Mouse (Mus musculus) thymus, postnatal 25 days (tissue): ENCODE measurements at regions not wholly inside any gene's neighbourhood (a gene's known extent, or its start where the extent isn't known, plus 50 kb on each side); places are given as distances from the start of the nearest gene placed in this dataset.

Source experiments
- DNase-seq: peaks from one replicate; pipeline ENCODE4 v3.0.0; 2022

DNA sequence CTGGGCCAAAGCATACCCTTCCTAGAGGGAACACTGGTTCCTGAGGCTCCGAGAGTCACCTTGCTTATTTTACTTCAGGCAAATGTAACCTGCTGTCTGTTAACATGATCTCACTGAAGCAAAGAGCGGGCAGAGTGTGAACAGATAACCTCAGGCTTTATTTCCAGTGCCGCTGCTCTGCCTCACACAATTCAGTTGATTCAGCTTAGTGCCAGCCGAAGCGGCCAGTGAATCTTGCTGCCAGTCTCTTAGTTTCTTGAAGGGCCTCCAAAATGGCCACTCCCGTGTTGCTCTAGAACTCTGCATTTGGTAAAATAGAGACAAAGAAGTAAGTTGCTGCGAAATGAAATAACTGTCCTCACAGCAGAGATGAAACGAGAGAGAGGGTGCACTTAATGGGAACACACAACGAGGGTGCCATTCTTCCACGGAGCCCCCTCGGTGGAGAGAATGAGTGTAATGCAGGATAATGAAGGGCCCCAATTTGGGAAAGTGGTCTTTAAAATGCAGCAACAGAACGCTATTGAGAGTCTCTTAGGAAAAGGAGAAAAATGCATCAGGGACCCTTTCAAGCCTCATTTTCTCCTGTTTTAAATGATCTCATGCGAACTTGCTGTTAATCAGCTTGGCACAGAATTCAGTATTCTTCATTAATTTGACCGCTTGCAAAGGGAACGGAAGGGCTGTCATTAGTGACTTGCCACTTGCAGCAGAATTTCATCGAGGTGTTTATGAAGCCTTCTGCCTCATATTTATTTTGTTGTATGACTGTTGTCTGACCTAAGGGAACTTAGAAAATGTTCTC lies 81.2 kb upstream of the Mmadhc start:
- no peak for DNase-seq

DNA sequence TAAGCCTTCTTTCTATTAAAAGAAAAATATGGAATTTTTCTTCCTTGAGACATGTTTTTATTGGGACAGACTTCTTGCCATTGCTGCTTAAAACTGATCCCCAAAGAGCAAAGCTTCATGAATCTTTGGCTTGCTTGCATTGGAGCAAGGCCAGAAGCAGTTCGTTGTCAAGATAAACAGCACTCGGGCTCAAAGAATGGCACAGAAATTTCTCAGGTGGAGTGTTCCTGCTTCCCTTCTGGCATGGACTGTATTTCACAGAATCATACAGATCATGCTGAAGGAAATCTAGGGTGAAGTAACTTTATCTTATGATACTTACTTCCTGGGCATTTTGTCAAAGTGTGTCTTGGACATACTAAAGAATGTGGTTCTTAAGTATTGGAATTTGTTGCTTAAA lies 77.0 kb upstream of the Mmadhc start:
- no peak for DNase-seq

DNA sequence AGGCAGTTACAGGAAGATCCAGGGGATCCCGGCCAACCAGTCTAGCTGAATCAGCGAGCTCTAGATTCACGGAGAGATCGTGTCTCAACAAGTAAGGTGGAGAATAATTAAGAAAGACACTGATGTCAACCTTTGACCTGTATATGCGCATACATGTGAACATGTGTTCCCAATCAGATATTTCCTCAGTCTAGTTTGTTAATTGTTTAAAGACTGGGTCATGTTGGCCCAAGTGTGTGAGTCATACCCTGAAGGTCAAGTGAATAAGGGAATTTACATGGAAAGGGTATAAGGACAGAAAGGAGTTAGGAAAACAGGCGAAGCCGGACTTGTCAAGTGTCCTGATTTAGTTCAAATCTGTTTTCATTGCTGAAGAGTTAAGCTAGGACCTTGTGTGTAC lies 76.4 kb upstream of the Mmadhc start:
- DNase-seq = no peak

DNA sequence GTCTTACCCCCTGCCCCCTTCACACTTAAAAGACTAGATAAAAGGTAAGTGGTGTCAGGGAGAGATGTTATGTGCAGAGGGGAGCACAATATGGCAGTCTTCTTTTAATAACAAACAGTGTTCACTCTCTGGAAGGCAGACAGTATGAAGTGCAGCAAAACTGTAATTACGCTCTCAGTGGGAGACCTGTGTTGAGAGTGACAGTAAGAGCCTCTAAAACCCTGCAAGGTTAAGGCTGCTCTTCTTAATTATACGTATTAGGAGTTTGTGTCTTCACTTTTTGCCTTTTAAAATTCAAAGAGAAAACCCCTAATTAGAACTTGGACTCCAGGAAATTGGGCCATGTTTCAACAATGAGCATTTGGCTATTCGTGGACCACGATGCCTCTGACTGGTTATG lies 72.2 kb upstream of the Mmadhc start:
- DNase-seq = no peak

DNA sequence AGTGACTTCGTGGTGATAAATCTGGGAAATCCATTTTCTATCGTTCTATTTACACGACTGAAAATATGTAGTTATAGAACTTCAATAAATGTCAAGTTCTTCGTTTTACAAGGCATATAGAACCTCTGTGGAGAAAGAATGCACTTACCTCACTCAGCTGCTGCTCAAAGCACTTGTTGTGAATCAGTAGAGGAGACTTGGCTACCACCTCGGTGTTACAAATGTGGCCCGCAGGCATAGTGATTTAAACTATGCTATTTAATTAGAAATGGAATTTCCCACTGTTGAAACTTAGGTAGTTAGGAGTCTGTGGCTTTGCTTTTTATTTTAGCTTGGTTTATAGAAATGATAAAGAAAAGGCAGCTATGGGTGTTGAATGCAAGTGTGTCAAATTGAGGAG lies 71.8 kb upstream of the Mmadhc start:
- no peak for DNase-seq

DNA sequence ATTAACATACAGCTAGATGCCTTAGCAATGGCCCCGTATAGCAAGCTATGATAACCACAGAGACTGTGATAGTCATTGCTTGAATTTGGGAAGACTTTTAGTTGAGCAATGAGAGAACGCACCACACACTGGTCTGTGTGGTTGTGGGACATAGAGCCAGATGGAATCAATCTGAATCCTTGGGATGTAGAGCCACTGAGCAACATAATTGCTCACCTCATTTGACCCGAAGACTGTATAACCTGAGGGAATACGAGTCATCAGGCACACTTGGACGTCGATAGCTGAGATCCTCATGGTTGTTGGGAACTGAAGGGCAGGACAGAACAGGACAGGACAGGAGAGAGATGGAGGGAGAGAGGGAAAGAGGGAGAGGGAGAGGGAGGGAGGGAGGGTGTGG lies 68.6 kb upstream of the Mmadhc start:
- no peak for DNase-seq

DNA sequence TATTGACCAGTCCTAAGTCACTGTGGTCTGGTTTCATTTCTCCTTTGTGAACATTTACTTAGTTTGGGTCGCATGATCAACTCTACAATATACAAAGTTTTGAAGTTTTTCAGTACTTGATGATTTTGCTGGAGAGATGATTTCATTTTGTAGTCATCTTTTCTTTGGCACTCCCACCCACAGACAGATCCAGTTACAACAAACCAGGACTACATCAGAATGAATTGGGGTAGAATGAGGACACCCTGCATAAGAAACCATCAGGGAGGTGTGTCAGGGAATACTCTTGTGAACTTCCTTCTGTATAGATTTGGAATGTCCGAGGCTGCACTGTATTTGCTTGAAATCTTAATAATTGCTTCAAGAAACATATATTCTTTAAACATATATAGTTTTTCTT lies 59.5 kb upstream of the Mmadhc start:
- DNase-seq = no peak

DNA sequence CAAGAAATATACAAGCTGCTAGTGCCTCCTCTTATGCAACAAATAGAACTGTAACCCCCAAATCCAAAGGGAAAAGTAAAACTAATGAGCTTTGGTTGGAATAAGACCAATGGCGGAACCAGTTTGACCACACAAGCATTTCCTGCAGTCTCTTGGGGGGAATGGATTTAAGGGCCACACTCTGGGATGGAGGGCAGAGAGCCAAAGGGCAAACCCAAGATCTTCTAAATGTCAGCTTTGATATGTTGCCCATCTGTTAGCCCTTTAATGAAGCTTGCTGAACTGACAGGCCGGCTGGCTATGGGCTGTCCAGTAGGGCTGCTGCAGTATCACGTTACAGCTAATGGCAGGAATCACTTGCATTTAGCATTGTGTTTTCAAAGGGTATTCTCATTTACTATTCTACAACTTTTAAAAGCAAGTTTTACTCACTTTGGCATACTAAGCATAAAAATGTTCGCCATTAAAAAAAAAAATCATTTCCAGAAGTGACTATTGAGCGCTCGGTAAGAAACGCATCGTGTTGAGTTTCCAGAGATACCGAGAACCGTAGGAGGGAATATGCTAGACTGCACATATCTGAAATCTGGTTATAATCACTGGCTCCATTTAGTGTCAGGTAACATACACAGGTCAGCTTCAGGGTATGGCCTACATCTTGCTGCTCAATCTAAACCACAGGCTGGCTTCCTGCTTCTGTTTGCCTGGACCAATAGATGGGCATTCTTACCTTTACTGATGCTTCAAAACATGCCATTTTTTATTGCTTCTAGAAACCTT lies 51.1 kb upstream of the Mmadhc start:
- no peak for DNase-seq
